Mouse (Mus musculus) lung, postnatal 0 days (tissue): Measurements from ENCODE around the gene Il23a.

Source experiments
- CTCF ChIP-seq: IDR thresholded peaks from 2 replicates; pipeline ENCODE4 v1.5.1; 2016; ENCODE audit warnings: antibody characterized with exemption, mild to moderate bottlenecking
- EP300 ChIP-seq: IDR thresholded peaks from 2 replicates; pipeline ENCODE4 v1.6.1; 2016; ENCODE audit warnings: antibody characterized with exemption, mild to moderate bottlenecking, control low read depth

DNA sequence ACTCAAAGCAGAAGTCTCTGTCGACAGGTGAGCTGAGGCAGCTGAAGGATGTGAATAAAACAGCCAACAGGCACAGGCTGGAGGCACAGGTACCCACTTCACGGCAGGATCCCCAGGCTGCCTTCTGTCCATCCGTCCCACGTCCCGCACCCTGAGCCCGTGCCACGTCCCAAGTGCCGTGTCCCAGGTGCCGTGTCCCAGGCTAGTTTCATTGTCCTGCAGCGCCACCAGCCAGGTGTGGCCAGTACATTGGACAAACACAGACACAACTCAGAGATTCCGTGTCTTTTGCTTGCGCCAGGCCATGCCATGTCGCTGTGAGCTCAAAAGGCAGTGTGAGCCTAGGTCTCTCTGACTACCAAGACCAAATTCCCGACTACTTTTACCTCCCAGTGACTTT lies 16.9 kb downstream of the Il23a start:
- no peak for TF ChIP-seq CTCF
- TF ChIP-seq EP300: no peak
